Mouse (Mus musculus): ENCODE results near the gene Zfp788. TPM values are rescaled to one million over a fixed set of nuclear protein-coding genes. Genes with fewer than 3 reads are reported as not detected.
"Not testable (repeated sequence)": the region's sequence is repeated elsewhere in the genome, so short reads cannot be mapped to it uniquely, and the experiment has no call there.

Zfp788 gene
- polyA plus RNA-seq (2015; fragmentation: Nextera tagmentation; extraction: Ambion mirVana), result 22.8 and 24.7 TPM in 2 replicates

DNA sequence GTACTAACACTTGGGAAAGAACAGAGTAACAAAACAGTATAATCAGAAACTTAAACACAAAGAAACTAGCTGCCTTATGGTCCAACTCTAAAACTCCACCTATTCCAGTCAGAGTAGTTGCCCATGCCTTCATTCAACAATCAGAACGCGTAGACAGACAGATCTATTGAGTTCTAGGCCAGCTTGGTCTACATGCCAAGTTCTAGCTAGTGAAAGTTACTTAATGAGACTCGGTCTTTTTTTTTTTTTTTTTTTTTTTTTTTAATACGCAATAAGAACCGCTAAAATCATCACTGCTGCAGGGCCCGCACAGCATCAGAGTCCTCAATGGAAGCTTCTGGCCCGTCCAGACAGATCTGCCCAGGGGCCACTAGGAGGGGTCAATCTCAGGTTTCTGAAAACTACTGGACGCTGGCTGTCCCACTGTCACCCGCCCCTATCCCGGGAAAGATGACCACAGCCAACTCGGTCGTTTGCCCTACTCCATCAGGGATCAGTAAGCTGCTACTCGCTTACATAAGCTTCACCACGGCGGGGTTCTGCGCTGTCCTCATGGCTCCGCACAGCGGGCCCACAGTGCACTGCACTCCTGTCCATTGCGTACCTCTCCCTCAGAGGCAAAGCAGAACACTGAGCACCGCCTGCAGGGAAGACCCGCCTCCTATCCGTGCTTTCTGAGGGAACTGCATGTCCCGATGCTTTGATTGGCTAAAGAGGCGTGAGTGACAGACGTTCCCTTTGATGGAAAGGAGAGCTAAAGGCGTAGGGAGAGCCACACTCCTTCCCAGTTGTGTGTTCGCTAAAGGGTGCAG, at the start of gene Zfp788:
Gene Zfp788 (plus strand): TSS at position 795 of the 812 bp plus-strand sequence.
- H3K9ac ChIP-seq (replicated peaks), result peak within 1 kb of the TSS; percentile 80
- H3K9me3 ChIP-seq, result peaks cover 9% of the 10 kb centered on the region
- H3K4me1 ChIP-seq (replicated peaks), result peaks cover 7% of the 10 kb centered on the region
- peak within 1 kb of the TSS; percentile 98 for H3K27ac ChIP-seq
- H3K36me3 ChIP-seq, result peaks cover 33% of the 10 kb centered on the region
- ATAC-seq, result peak; percentile 96
- no peaks in the 10 kb centered on the region for H3K27me3 ChIP-seq
- H3K4me3 ChIP-seq (replicated peaks), result peak within 1 kb of the TSS; percentile 64
- H3K4me2 ChIP-seq (replicated peaks), result peak within 1 kb of the TSS; percentile 71
- 1% methylated on average over 27 of the region's 27 CpGs for WGBS

DNA sequence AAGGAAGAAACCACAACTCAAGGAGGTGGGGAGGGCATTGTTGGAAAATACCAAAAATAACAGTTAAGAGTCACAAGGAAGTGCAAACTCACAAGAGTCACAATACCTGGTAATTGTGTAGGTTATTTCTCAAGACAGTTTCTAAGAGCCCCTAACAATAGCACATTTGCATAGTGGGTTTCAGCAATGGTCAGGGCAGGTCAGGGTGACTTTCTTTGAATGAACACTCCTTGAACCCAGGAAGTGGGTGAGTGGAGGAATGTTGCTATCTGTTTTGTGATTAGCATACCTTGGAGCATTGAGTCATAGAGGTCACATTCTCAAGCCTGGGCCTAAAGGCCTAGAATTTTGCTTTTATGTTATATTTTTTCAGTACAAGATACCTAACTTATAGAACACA, 45.2 kb upstream of the Zfp788 start:
- H3K36me3 ChIP-seq; H3K4me2 ChIP-seq (replicated peaks); ATAC-seq; H3K4me3 ChIP-seq (replicated peaks); H3K27me3 ChIP-seq; H3K9ac ChIP-seq (replicated peaks); H3K4me1 ChIP-seq (replicated peaks); H3K9me3 ChIP-seq; H3K27ac ChIP-seq: not testable (repeated sequence)

DNA sequence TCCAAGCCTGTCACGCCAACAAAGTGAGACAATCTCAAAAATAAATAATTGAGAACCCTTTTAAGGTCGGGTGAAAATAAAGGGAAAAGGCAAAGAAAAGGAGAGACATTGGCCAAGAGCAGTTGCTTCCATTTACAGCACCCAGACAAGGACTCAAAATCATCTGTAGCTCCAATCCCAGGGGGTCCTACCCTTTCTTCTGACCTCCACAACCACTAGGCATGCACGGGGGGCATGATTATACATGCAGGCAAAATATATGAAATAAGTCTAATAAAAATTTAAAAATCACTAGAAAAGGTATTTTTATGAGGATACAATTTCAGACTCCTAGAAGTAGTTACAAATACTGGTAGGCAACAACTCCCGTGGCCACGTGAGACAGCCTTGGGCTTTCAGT, 34.4 kb upstream of the Zfp788 start:
- 0 out of 2 replicates have a peak overlapping the region, but pooled peaks have one; percentile 37 for H3K27ac ChIP-seq
- peak; percentile 40 for ATAC-seq

DNA sequence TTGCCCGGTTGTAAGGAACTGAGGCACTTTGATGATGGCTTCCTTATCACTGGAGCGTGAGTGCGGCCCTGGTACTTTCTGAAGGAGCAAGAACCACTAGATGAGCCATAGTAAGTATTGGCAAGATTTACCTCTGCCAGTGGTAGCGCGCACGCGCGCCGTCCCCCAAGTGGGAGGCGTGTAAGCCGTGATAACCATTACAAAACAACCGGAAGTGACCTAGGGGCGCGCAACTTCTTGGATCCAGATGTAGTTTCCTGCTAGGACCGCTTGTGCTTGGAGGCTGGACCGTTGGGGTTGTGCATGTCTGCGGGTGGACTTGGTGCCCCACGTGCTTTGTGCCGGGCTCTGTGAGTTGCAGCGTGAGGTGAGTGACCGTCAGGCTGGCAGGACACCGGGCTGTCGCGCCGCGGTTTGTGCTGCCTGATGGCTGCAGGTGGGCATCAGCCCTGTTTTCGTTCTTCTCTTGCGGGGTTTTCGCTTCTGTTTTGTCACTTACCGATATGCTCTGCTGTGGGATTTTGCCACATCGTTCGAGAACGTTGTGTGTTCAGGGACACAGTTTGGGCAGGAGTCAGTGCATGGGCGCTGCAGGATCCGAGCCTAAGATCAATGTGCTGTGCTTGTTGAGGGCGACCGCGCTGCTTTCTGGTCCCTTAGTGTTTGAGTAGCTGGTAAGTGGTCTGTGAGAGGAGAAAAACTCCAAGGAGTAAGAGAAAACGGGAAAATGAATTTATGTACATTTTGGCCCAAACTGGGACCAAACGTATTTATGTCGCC, 33.8 kb upstream of the Zfp788 start, which contains the start of gene 2610021A01Rik:
Gene 2610021A01Rik (plus strand): TSS at position 197 of the 780 bp plus-strand sequence.
- WGBS, result under 1% methylated on average over 41 of the region's 41 CpGs

More for the DNA sequence above, 34.4 kb upstream of the Zfp788 start:
- Histone ChIP-seq H3K4me2 (replicated peaks) (peak overlapping the region; percentile 76), H3K4me3 (replicated peaks) (peak overlapping the region; percentile 71), H3K9me3 (no peaks in the 10 kb centered on the region), H3K27me3 (no peaks in the 10 kb centered on the region), H3K4me1 (replicated peaks) (peaks cover 18% of the 10 kb centered on the region), H3K36me3 (peaks cover 7% of the 10 kb centered on the region; the same call in 1 of the 2 replicates), H3K9ac (replicated peaks) (peak overlapping the region; percentile 54; the same call in 1 of the 2 replicates)
- 50% methylated on average over 5 of the region's 5 CpGs for WGBS

DNA sequence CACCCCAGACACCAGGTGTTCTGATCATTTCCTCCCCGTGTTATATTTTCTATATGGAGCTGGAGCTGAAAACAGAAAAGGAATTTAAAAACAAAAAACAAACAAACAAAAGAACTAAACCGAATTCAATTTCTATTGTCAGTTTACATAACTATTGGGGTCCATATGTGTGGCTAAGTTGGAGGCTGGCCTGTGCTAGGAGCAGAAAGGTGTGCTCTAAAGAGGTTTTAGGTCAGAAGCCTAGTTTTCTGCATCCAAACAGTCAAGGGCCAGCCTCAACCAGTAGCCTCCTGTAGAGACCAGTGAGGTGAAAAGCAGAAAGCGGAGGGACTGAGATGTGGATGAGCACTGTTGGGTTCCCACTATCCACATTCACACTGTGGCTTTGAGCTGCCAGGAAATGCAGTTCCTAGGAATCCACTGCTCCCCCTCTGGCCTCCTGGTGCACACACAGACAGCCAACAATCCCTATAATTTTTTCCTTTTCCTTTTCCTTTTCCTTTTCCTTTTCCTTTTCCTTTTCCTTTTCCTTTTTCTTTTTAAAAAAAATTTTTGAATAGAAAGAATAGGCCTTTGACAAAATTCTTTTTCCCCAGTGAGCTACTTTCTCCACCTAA, 33.0 kb upstream of the Zfp788 start:
- Histone ChIP-seq H3K27me3 (no peaks in the 10 kb centered on the region), H3K9me3 (no peaks in the 10 kb centered on the region), H3K27ac (no peak overlapping the region)

More for the DNA sequence above, 33.8 kb upstream of the Zfp788 start, which contains the start of gene 2610021A01Rik:
- no peaks in the 10 kb centered on the region for H3K27me3 ChIP-seq
- H3K9ac ChIP-seq (replicated peaks), result peak within 1 kb of the TSS; percentile 73
- peaks cover 7% of the 10 kb centered on the region; the same call in 1 of the 2 replicates for H3K36me3 ChIP-seq
- ATAC-seq, result peak; percentile 99
- peaks cover 18% of the 10 kb centered on the region for H3K4me1 ChIP-seq (replicated peaks)
- peak within 1 kb of the TSS; percentile 76 for H3K4me2 ChIP-seq (replicated peaks)
- H3K4me3 ChIP-seq (replicated peaks), result peak within 1 kb of the TSS; percentile 71
- H3K27ac ChIP-seq, result peak within 1 kb of the TSS; percentile 52; the same call in 1 of the 2 replicates
- H3K9me3 ChIP-seq, result no peaks in the 10 kb centered on the region

DNA sequence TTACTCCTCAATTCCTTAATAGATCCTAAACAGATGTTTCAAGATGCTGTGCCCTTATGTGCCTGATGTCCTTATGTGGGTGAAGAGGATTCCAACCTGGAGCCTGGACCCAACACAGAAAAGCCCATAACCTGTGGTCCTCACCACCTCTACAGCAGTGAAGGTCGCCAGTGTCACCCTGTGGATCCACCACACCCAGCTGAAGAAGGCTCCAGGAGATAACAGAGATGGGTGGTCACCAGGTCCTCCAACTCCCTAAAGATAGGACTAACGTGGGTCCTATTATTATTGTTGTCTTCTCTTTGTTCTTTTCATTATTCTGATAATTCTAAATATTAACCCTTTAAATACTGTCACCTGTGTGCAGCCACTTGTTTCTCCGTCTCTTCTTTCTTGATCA, 21.3 kb upstream of the Zfp788 start:
- Histone ChIP-seq H3K9ac (replicated peaks) (no peak overlapping the region), H3K36me3 (peaks cover 48% of the 10 kb centered on the region), H3K27ac (no peak overlapping the region), H3K4me3 (replicated peaks) (no peak overlapping the region), H3K27me3 (no peaks in the 10 kb centered on the region), H3K4me2 (replicated peaks) (no peak overlapping the region), H3K9me3 (peaks cover 6% of the 10 kb centered on the region), H3K4me1 (replicated peaks) (no peaks in the 10 kb centered on the region)
- WGBS, result 89% methylated on average over 3 of the region's 3 CpGs
- ATAC-seq, result no peak

More for the DNA sequence above, 33.0 kb upstream of the Zfp788 start:
- Histone ChIP-seq H3K9ac (replicated peaks) (peak overlapping the region; percentile 73), H3K4me1 (replicated peaks) (peaks cover 18% of the 10 kb centered on the region), H3K4me2 (replicated peaks) (peak overlapping the region; percentile 76), H3K4me3 (replicated peaks) (peak overlapping the region; percentile 71), H3K36me3 (peaks cover 12% of the 10 kb centered on the region; the same call in 1 of the 2 replicates)
- no peak for ATAC-seq
- WGBS, result 20% methylated on average over 3 of the region's 3 CpGs

DNA sequence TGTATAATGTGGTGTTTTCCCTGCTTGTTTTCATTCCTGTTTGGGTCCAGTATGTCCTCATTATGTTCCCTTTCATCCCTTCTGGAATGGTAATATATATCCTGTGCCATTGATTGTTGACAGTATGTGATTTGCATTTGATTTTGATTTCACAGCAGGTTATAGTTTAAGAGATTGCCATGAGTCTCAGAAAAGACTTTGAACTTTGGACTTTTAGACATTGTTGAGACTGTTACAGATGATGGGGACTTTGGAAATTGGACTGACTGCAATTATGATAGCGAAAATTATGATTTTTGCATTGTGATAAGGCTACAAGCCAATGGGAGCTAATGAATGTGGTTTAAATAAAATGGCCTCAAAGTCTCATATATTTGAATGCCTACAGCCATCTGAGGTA, 16.8 kb upstream of the Zfp788 start:
- not testable (repeated sequence) for H3K4me1 ChIP-seq (replicated peaks); ATAC-seq; H3K9ac ChIP-seq (replicated peaks); H3K4me2 ChIP-seq (replicated peaks); H3K9me3 ChIP-seq; H3K4me3 ChIP-seq (replicated peaks); H3K27me3 ChIP-seq; H3K27ac ChIP-seq
- 95% methylated on average over 1 of the region's 1 CpGs for WGBS
- H3K36me3 ChIP-seq, result peaks cover 46% of the 10 kb centered on the region

DNA sequence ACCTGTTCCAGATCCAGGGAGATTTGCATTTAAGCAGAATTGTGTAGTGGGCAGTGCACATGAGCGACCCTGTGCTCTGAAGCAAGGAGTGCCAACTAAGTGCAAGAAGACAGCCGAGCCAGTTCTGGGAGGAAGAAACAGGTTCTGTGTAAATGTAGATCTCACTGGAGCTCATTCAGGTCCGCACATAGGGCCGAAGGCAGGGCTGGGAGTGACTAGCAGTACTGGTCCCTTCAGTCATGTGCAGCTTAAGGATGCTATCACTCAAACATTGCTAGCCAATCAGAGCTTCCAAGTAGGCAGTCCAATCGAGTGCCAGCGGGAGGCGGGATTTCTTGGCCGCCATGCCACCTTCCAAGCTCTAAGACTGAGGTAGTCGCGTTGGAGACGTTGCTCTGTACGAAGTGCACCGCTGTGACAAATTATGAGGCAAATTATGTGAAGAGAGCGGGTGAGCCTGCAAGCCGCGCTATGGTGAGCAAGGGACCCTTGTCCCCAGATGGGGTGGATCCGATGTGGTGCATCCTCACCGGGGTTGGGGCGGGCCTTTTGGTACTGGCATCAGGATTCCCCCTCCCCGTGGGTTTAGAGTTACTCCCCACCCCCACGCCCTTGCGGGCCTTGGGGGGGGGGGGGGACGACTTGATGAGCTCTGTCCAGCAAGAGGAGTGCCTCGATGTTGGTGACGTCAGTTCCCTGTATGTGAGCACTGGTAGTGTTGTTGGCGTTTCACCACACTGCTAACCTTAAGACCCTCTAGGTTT, 400 bp downstream of the Zfp788 start:
- peaks cover 10% of the 10 kb centered on the region for H3K9me3 ChIP-seq
- peak overlapping the region; percentile 64 for H3K4me3 ChIP-seq (replicated peaks)
- ATAC-seq, result peak; percentile 98
- peaks cover 7% of the 10 kb centered on the region for H3K4me1 ChIP-seq (replicated peaks)
- under 1% methylated on average over 26 of the region's 26 CpGs for WGBS
- peaks cover 35% of the 10 kb centered on the region for H3K36me3 ChIP-seq
- H3K4me2 ChIP-seq (replicated peaks), result peak overlapping the region; percentile 71
- peak overlapping the region; percentile 98 for H3K27ac ChIP-seq
- H3K27me3 ChIP-seq, result no peaks in the 10 kb centered on the region
- H3K9ac ChIP-seq (replicated peaks), result peak overlapping the region; percentile 80

DNA sequence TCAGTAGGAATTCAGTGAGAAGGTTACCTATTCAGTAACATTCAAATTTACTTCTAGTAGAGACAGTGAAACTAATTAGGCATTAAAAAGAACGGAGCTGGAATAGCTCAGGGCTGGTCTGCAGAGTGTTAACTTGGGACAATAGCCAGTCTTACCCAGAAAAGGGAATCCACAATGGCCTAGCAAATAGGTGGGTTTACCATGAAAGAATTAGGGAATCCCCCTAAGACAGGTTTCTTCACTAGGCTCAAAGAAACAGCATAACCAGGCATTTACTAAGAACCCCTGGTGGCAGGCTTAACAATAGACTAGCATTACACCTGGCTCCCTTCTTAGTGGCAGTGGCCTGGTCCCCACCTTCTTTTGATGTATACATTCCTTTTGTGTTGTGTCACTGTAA, 41.3 kb downstream of the Zfp788 start:
- H3K4me1 ChIP-seq (replicated peaks); H3K9ac ChIP-seq (replicated peaks); H3K27ac ChIP-seq; ATAC-seq; H3K36me3 ChIP-seq; H3K27me3 ChIP-seq; H3K4me2 ChIP-seq (replicated peaks); H3K4me3 ChIP-seq (replicated peaks): not testable (repeated sequence)
- peaks cover 13% of the 10 kb centered on the region for H3K9me3 ChIP-seq
- WGBS, result 60% methylated on average over 1 of the region's 1 CpGs

Measured in midbrain, embryonic 13.5 days (tissue).